Mouse (Mus musculus) urinary bladder, postnatal 14 days (tissue): Measurements from ENCODE around the gene Filip1l.

Experiments
- DNase-seq: peaks from one replicate; pipeline ENCODE4 v3.0.0; 2021; ENCODE audit warnings: low spot score

Filip1l gene

DNA sequence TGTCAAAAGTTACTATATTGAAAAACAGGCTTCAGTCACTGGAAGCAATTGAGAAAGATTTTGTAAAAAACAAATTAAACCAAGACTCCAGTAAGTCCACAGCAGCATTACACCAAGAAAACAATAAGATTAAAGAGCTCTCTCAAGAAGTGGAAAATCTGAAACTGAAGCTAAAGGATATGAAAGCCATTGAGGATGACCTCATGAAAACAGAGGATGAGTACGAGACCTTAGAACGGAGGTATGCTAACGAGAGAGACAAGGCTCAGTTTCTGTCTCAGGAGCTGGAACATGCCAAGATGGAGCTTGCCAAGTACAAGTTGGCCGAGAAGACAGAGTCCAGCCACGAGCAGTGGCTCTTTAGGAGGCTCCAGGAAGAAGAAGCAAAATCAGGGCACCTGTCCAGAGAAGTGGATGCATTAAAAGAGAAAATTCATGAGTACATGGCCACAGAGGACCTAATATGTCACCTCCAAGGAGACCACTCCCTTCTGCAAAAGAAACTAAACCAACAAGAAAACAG is 218.0 kb downstream of the Filip1l start:
- DNase-seq = no peak

DNA sequence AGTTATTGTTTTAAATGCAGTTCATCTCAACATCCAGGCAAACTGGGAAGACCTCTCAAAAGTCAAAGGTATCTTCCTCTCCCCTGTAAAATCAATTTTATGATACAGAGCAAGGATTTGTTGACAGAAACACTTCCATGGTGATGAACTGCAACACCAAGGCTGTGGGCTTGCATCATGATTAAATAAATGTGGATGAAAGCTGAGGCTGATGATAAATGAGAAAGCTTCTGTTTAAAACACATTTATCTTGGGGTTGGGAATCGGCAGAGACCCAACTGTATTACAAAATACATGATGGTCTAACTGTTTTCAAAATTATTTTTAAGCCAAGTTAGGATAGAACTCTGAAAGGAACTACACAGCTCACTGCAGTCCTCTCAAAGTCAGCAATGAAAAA is 220.9 kb downstream of the Filip1l start:
- no peak for DNase-seq

DNA sequence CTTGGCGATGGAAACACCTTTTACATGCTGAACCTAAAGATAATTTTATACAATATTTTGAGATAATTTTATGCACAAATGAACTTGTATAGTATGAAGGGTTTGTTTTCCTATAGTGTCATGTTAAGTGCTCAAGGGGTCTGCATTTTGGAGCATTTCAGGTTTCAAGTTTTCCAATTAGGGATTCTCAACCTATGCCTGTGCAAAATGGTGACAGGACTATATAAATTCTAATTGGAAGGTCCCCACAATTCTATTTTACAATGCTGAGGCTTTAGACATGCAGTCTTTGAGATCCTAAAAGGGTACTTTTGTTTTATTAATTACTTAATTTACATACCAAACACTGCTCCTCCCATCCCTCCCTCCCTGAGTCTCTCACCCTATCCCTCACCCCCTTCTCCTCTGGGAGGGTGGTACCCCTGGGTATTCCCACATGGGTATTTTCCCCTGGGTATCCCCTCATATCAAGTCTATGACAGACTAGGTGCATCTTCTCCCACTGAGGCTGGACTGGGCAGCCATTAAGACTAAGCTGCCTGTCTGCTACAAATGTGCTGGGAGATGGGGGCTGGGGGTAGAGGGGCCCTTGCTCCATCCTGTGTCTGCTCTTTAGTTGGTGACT is 223.0 kb downstream of the Filip1l start:
- no peak for DNase-seq

DNA sequence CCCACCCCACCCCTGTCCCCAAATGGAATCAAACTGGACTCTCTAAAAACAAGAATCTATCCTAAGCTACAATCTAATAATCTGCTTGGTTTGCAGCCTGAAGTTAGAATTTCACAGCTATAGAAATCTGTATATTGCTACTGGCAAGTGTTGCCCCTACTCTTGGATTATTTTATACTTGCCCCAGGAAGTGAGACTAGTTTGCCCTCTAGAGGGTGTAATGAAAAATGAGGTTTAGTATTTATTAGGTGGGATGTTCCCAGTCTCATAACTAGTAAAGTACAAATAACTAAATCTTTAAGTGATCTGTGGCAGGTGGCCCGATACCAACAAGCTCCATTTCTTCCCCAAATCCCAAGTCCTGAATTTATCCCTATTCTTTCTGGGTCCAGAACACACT is 224.6 kb downstream of the Filip1l start:
- no peak for DNase-seq

DNA sequence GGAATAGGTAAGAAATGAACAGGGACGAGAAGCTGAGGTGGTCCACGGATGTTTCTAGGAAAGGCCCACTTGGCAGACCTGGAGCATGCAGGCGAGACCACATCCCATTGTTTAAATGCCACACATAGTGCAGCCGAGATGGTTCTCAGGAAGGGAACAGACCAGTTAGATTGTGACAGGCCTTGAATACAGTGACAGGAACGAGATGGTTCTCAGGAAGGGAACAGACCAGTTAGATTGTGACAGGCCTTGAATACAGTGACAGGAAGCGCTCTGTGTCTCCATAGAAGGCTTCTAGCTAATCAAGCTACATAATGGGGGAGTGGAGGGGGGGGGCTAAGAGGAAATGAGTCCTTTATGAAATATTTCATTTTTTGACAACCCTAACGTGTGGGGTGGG is 227.1 kb downstream of the Filip1l start:
- DNase-seq = no peak

DNA sequence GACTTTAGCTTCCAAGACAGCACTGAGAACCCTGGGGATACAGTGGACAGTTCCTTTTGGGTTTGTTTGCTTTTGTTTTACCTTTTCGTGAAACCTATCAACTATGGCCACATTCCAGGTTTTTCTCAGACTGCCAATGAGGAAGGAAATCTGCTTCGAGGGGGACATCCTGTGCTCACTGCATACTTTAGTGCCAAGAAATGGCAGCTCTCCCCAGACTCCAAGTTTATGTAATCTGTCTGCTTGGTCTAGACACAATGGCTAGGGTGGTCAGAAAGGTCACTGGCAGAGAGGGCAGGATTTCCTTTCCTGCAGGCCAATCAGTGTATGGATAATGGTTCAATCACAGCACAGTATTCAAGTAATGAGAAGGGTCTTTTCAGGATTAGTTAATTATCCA is 229.1 kb downstream of the Filip1l start:
- no peak for DNase-seq

DNA sequence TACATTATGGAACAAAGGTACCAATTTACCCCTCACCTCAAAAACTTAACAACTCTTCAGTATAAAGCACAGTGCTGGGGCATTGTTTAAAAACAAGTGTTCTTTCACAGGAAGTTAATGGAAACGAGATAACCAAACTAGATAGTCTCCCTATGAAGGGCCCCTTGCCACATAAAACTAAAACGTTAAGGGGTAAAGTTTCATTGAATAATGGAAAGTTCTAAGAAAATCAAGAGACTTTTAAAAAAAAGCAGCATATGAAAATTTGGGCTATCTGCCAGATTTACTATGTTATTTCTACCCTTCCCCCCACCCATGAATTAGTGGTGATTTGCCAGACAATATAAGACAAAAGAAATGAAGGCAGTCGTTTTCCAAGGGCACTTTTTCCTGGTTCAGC is 232.3 kb downstream of the Filip1l start:
- DNase-seq = no peak

DNA sequence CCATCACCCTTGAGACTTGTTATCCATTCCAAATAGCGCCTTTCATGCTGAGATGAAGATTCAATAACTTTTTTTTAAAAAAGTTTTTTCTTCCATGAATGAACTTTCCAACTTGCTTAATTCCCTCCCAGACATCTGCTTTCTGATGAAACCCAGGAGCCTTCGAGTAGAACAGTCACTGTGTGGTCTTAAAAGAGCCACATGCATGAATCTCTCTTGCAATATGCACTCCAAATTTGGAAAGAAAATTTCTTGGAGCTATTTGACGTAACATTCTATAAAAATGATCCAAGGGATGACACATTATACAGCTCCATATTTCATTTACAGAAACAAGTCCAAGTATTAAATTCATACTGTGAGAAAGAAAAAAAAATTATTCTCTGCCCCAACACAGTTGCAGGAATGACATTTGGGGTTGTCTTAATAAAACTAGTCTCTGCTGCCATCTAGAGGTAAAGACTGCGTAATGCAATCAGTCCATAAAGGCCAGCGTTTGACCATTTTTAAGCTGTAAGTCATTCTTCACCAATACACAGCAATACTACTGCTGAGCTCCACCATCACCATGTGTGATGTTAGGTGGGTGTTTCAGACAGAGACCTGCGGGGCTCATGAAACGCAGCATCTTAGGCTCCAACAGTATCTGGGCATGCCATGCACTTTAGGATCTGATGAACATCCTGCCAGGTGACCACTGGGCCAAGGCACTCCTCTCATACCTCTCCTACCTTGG is 240.7 kb downstream of the Filip1l start:
- DNase-seq = no peak

DNA sequence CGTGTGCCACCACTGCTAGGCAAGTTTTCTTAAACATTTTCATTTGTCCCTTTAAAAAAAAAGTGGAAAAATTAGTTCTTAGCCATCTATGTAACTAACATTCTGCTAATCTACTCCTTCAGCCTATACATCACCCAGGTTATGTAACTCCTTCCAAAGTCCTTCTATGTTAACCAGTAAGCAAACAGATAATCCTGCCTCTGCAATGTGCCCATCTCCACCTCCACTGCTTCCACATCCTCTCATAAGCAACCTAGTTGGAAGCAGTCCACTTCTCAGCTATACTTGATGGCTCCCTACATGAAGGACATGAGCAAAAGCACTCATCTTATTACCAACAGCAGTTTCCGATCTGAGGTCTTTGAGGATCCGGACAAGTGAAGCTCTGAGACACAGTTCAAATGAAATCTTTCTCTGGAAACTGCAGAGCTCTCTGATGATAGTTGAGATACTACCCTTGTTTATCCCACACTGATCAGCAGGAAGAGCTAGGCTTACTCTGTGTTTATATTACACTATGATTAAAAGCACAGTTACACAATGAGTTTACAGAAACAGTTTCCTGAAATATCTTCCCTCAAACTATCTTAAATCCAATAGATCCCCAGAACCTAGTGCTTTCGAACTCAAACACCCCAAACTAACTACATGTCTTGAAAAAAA is 244.5 kb downstream of the Filip1l start:
- DNase-seq = no peak

DNA sequence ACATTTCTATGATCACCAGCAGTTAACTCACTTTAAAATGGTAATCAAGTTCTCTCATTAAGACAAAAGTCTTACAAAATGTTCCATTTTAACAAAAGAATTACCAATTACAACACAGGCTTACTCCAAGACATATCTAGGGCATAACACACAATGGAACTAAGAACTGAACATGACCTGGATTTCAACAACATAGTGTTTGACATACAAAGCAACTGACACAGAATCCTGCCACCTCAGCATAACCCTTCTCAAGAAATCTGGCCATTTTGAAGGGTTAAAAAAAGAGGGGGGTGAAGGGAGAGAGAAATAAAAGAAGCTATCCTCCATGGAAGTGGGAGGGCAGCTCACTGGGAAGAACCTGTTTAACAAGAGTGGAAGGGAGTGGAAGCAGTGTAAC is 248.1 kb downstream of the Filip1l start:
- DNase-seq = no peak

DNA sequence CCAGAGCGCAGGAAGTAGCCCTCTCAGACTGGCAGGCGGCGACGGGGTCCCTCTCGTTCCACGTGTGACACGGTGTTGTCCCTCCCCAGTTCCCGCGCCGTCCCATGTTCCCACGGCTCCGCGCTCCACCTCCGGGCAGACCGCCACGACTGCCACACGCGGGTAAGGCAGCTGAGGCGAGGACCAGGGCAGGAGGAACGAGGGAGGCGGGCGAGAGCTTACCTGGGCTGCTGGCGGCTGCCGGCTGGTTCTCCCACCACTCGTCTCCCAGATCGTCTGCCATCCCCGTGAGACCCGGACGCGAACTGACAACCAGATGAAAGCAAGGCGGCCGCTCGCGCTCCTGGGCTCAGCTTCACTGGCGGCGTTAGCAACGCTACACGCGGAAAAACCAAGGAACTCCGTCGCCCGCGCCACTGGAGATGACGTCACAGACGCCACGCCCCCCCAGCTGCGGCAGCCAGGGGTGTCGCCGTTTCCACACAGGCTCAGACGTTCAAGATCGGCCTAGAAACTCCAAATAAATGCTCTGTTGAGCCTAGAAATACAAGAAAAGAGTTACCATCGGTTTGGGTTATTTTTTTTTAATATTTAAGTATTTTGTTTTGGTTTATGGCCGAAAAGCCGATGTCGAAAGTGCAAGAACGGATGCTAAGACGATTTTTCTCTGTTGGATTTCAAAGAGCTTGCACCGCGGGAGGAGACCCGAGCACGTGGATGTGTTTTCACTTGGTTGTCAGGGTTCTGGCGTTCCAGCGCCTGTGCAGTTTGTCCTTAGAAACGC is 253.7 kb downstream of the Filip1l start, which contains the start of gene Cmss1:
Gene Cmss1, minus strand, starts transcription at position 421 of the 784 bp plus-strand sequence.
- DNase-seq = peak; percentile 86

DNA sequence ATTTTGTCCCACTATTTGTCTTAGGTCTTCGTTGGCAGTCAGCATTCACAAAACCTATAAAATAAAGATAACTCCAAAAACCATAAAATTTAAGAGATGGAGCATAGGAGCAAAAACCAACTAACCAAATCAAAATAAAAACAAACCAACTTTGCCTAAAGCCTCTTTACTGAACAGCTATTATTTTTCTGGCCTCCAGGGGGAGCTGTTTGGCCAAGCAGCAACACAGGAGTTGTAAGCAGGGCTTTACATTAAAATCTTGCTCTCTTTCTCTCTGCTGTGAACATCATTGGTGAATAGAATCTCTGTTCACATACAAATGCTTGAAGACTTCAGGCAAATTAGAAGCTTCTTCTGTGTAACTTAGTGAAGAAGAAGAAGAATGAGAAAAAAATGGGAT is 258.9 kb downstream of the Filip1l start:
- DNase-seq = peak; percentile 41
